Mouse (Mus musculus) heart, embryonic 11.5 days (tissue): ENCODE measurements at regions not wholly inside any gene's neighbourhood (a gene's known extent, or its start where the extent isn't known, plus 50 kb on each side); places are given as distances from the start of the nearest gene placed in this dataset.

ENCODE experiments used
- ATAC-seq: fragments of 200-750 bp; cut with Nextera tagmentation; replicated peaks from 2 replicates; pipeline ENCODE4 v1.8.0; 2017; ENCODE audit warnings: moderate library complexity; ENCODE audit not compliant: insufficient number of reproducible peaks, low FRiP score, low TSS enrichment
- H3K27ac ChIP-seq: fragments of 300-500 bp; sonication (generic); 2 replicates; pipeline ENCODE4 v1.5.1; 2014; ENCODE audit warnings: mild to moderate bottlenecking, low read depth, low read length
- H3K27me3 ChIP-seq: fragments of 300-500 bp; sonication (generic); 2 replicates; pipeline ENCODE4 v1.6.1; 2014; ENCODE audit warnings: mild to moderate bottlenecking, low read length, mixed read lengths; ENCODE audit not compliant: control insufficient read depth, insufficient read depth
- H3K36me3 ChIP-seq: fragments of 300-500 bp; sonication (generic); 2 replicates; pipeline ENCODE4 v1.6.1; 2014; ENCODE audit warnings: mild to moderate bottlenecking, low read length, moderate library complexity, mixed read lengths; ENCODE audit not compliant: control insufficient read depth, insufficient read depth
- H3K4me1 ChIP-seq: fragments of 300-500 bp; sonication (generic); 2 replicates; pipeline ENCODE4 v1.6.1; 2014; ENCODE audit warnings: low read length; ENCODE audit not compliant: control insufficient read depth, insufficient read depth
- H3K4me2 ChIP-seq: fragments of 300-500 bp; sonication (generic); 2 replicates; pipeline ENCODE4 v1.6.1; 2014; ENCODE audit warnings: mild to moderate bottlenecking, moderate library complexity
- H3K4me3 ChIP-seq: fragments of 300-500 bp; sonication (generic); 2 replicates; pipeline ENCODE4 v1.5.1; 2014; ENCODE audit warnings: low read depth, low read length
- H3K9ac ChIP-seq: fragments of 300-500 bp; sonication (generic); 2 replicates; pipeline ENCODE4 v1.6.1; 2014; ENCODE audit warnings: mild to moderate bottlenecking, low read depth, low read length, moderate library complexity
- H3K9me3 ChIP-seq: fragments of 300-500 bp; sonication (generic); replicated peaks from 2 replicates; pipeline ENCODE4 v1.6.1; 2016; ENCODE audit warnings: low read length; ENCODE audit not compliant: control insufficient read depth
- WGBS: fragments of 180-500 bp; shearing (Covaris S2); extraction: QIAGEN DNeasy Blood & Tissue Kit; methylation state at CpG from one replicate; pipeline ENCODE4 v1.1.7; 2014; ENCODE audit not compliant: insufficient replicate concordance; 5-methylcytosine and 5-hydroxymethylcytosine counted together

- H3K4me2 ChIP-seq, result no peak overlapping the region
- no peaks in the 10 kb centered on the region for H3K27me3 ChIP-seq
- H3K9me3 ChIP-seq, result no peaks in the 10 kb centered on the region
- ATAC-seq, result no peak
- no peak overlapping the region for H3K9ac ChIP-seq
- no peaks in the 10 kb centered on the region for H3K36me3 ChIP-seq
- WGBS, result 52% methylated on average over 4 of the region's 4 CpGs
- no peak overlapping the region for H3K27ac ChIP-seq
- H3K4me3 ChIP-seq, result no peak overlapping the region
- H3K4me1 ChIP-seq, result no peaks in the 10 kb centered on the region
Measured at GRCm38 (mm10) chr13:84761821-84762220, 427.4 kb upstream of the Ccnh start.

- Histone ChIP-seq H3K4me2 (no peak overlapping the region), H3K36me3 (no peaks in the 10 kb centered on the region), H3K9me3 (no peaks in the 10 kb centered on the region), H3K27ac (no peak overlapping the region), H3K9ac (no peak overlapping the region), H3K4me1 (no peaks in the 10 kb centered on the region), H3K27me3 (no peaks in the 10 kb centered on the region), H3K4me3 (no peak overlapping the region)
- WGBS, result 73% methylated on average over 1 of the region's 1 CpGs
- ATAC-seq, result no peak
Measured at GRCm38 (mm10) chr13:84763916-84764315, 425.3 kb upstream of the Ccnh start.

GRCm38 (mm10) chr13:84771956-84772355 lies 417.3 kb upstream of the Ccnh start:
- Histone ChIP-seq H3K4me3 (no peak overlapping the region), H3K4me1 (no peaks in the 10 kb centered on the region), H3K9ac (no peak overlapping the region), H3K36me3 (no peaks in the 10 kb centered on the region), H3K27ac (no peak overlapping the region), H3K9me3 (no peaks in the 10 kb centered on the region), H3K4me2 (no peak overlapping the region), H3K27me3 (no peaks in the 10 kb centered on the region)
- no peak for ATAC-seq
- 45% methylated on average over 2 of the region's 2 CpGs for WGBS

GRCm38 (mm10) chr13:84783017-84783937 lies 405.9 kb upstream of the Ccnh start:
- WGBS, result 33% methylated on average over 4 of the region's 4 CpGs
- H3K4me1 ChIP-seq, result no peaks in the 10 kb centered on the region

GRCm38 (mm10) chr13:84804241-84804980 lies 384.8 kb upstream of the Ccnh start:
- ATAC-seq, result no peak
- no peaks in the 10 kb centered on the region for H3K9me3 ChIP-seq
- no peaks in the 10 kb centered on the region for H3K36me3 ChIP-seq
- no peak overlapping the region for H3K4me2 ChIP-seq
- no peak overlapping the region for H3K9ac ChIP-seq
- no peaks in the 10 kb centered on the region for H3K27me3 ChIP-seq
- 74% methylated on average over 3 of the region's 3 CpGs for WGBS
- H3K4me1 ChIP-seq, result no peaks in the 10 kb centered on the region
- no peak overlapping the region for H3K27ac ChIP-seq
- no peak overlapping the region for H3K4me3 ChIP-seq

More at GRCm38 (mm10) chr13:84783017-84783937, 405.9 kb upstream of the Ccnh start:
- Histone ChIP-seq H3K4me2 (no peak overlapping the region), H3K27ac (no peak overlapping the region), H3K27me3 (no peaks in the 10 kb centered on the region), H3K4me3 (no peak overlapping the region), H3K9me3 (no peaks in the 10 kb centered on the region), H3K9ac (no peak overlapping the region), H3K36me3 (no peaks in the 10 kb centered on the region)
- ATAC-seq, result no peak

GRCm38 (mm10) chr13:84805190-84805589 lies 384.0 kb upstream of the Ccnh start:
- H3K9me3 ChIP-seq, result no peaks in the 10 kb centered on the region
- H3K27me3 ChIP-seq, result no peaks in the 10 kb centered on the region
- no peak overlapping the region for H3K27ac ChIP-seq
- no peaks in the 10 kb centered on the region for H3K4me1 ChIP-seq
- WGBS, result 78% methylated on average over 4 of the region's 4 CpGs
- H3K36me3 ChIP-seq, result no peaks in the 10 kb centered on the region
- no peak overlapping the region for H3K4me2 ChIP-seq
- no peak overlapping the region for H3K4me3 ChIP-seq
- no peak overlapping the region for H3K9ac ChIP-seq
- no peak for ATAC-seq

GRCm38 (mm10) chr13:84809605-84810004 lies 379.6 kb upstream of the Ccnh start:
- 86% methylated on average over 3 of the region's 3 CpGs for WGBS
- no peak for ATAC-seq

More at GRCm38 (mm10) chr13:84809605-84810004, 379.6 kb upstream of the Ccnh start:
- Histone ChIP-seq H3K9ac (no peak overlapping the region), H3K27ac (no peak overlapping the region), H3K4me1 (no peaks in the 10 kb centered on the region), H3K4me3 (no peak overlapping the region), H3K27me3 (no peaks in the 10 kb centered on the region), H3K4me2 (no peak overlapping the region), H3K36me3 (no peaks in the 10 kb centered on the region), H3K9me3 (no peaks in the 10 kb centered on the region)
